Mouse (Mus musculus) lung, embryonic 14.5 days (tissue): ENCODE measurements around the gene Ppia. TPM values are rescaled to one million over a fixed set of nuclear protein-coding genes. Genes with fewer than 3 reads are reported as not detected.
"Not testable (repeated sequence)": the region's sequence is repeated elsewhere in the genome, so short reads cannot be mapped to it uniquely, and the experiment has no call there.

ENCODE experiments used
- ATAC-seq: fragments of 200-750 bp; cut with Nextera tagmentation; 2 replicates; pipeline ENCODE4 v1.8.0; 2017; ENCODE audit warnings: mild to moderate bottlenecking, moderate TSS enrichment, moderate library complexity; ENCODE audit not compliant: insufficient read depth
- DNase-seq: peaks from one replicate; pipeline ENCODE4 v3.0.0-alpha.2; 2015
- H3K27ac ChIP-seq: fragments of 300-500 bp; sonication (generic); 2 replicates; pipeline ENCODE4 v1.5.1; 2014; ENCODE audit warnings: low read depth, mild to moderate bottlenecking, moderate library complexity
- H3K27me3 ChIP-seq: fragments of 300-500 bp; sonication (generic); 2 replicates; pipeline ENCODE4 v1.6.1; 2014; ENCODE audit warnings: low read length, control low read depth; ENCODE audit not compliant: insufficient read depth
- H3K36me3 ChIP-seq: fragments of 300-500 bp; sonication (generic); 2 replicates; pipeline ENCODE4 v1.6.1; 2014; ENCODE audit warnings: control low read depth; ENCODE audit not compliant: insufficient read depth
- H3K4me1 ChIP-seq: fragments of 300-500 bp; sonication (generic); 2 replicates; pipeline ENCODE4 v1.6.1; 2014; ENCODE audit warnings: antibody characterized with exemption, control low read depth; ENCODE audit not compliant: insufficient read depth
- H3K4me2 ChIP-seq: fragments of 300-500 bp; sonication (generic); 2 replicates; pipeline ENCODE4 v1.6.1; 2014; ENCODE audit warnings: mild to moderate bottlenecking
- H3K4me3 ChIP-seq: fragments of 300-500 bp; sonication (generic); 2 replicates; pipeline ENCODE4 v1.5.1; 2014; ENCODE audit warnings: low read depth, low read length
- H3K9ac ChIP-seq: fragments of 300-500 bp; sonication (generic); 2 replicates; pipeline ENCODE4 v1.6.1; 2014
- H3K9me3 ChIP-seq: fragments of 300-500 bp; sonication (generic); 2 replicates; pipeline ENCODE4 v1.6.1; 2016; ENCODE audit warnings: low read depth, low read length, control low read depth
- CTCF ChIP-seq: IDR thresholded peaks from 2 replicates; pipeline ENCODE4 v1.5.1; 2016; ENCODE audit warnings: antibody characterized with exemption, low read depth
- WGBS: fragments of 180-500 bp; shearing (Covaris S2); extraction: QIAGEN DNeasy Blood & Tissue Kit; methylation state at CpG from one replicate; pipeline ENCODE4 v1.1.7; 2014; 5-methylcytosine and 5-hydroxymethylcytosine counted together
- polyA plus RNA-seq: library from polyadenylated mRNA; unstranded; fragments of >200 nt; fragmentation: Nextera tagmentation; extraction: Ambion mirVana; gene quantifications from 2 replicates; pipeline ENCODE4 v1.2.1, GENCODE M21; 2014

Gene Ppia
- polyA plus RNA-seq, 1 experiment from 2014 or later: 6,177 TPM

GRCm38 (mm10) chr11:6415551-6416404, 535 bp downstream of the Ppia start:
- Histone ChIP-seq H3K4me1 (no peaks in the 10 kb centered on the region), H3K36me3 (peaks cover 34% of the 10 kb centered on the region), H3K9ac (peak overlapping the region; percentile 99), H3K4me2 (peak overlapping the region; percentile 94), H3K27me3 (no peaks in the 10 kb centered on the region), H3K4me3 (peak overlapping the region; percentile 95), H3K9me3 (no peaks in the 10 kb centered on the region), H3K27ac (peak overlapping the region; percentile 99)
- DNase-seq (peak; percentile 98), ATAC-seq (peak; percentile 92)
- WGBS: under 1% methylated on average over 94 of the region's 102 CpGs
- no peak for TF ChIP-seq CTCF

GRCm38 (mm10) chr11:6416405-6417034, 1.3 kb downstream of the Ppia start:
- DNase-seq: peak; percentile 86
- Histone ChIP-seq H3K9ac (peak overlapping the region; percentile 99), H3K9me3 (no peaks in the 10 kb centered on the region), H3K4me3 (peak overlapping the region; percentile 95), H3K4me1 (no peaks in the 10 kb centered on the region), H3K36me3 (peaks cover 39% of the 10 kb centered on the region), H3K27me3 (no peaks in the 10 kb centered on the region), H3K27ac (peak overlapping the region; percentile 99), H3K4me2 (peak overlapping the region; percentile 94)
- no peak for TF ChIP-seq CTCF
- ATAC-seq: peak; percentile 52
- WGBS: under 1% methylated on average over 30 of the region's 30 CpGs

- TF ChIP-seq CTCF: no peak
- Histone ChIP-seq H3K9ac (peak overlapping the region; percentile 99), H3K36me3 (peaks cover 39% of the 10 kb centered on the region), H3K4me1 (no peaks in the 10 kb centered on the region), H3K27ac (no peak overlapping the region), H3K27me3 (no peaks in the 10 kb centered on the region), H3K9me3 (no peaks in the 10 kb centered on the region), H3K4me3 (peak overlapping the region; percentile 95), H3K4me2 (peak overlapping the region; percentile 94)
- ATAC-seq: no peak
- no peak for DNase-seq
- WGBS: 33% methylated on average over 2 of the region's 2 CpGs
Measured at GRCm38 (mm10) chr11:6417069-6417468, 1.8 kb downstream of the Ppia start.

- no peaks in the 10 kb centered on the region for H3K4me1 ChIP-seq
- no peak for TF ChIP-seq CTCF
- peak overlapping the region; percentile 99 for H3K9ac ChIP-seq
- no peaks in the 10 kb centered on the region for H3K9me3 ChIP-seq
- no peak overlapping the region for H3K27ac ChIP-seq
- DNase-seq (no peak), ATAC-seq (no peak)
- H3K4me2 ChIP-seq: peak overlapping the region; percentile 94
- H3K36me3 ChIP-seq: peaks cover 42% of the 10 kb centered on the region
- no peaks in the 10 kb centered on the region for H3K27me3 ChIP-seq
- peak overlapping the region; percentile 95 for H3K4me3 ChIP-seq
Measured at GRCm38 (mm10) chr11:6417490-6417889, 2.2 kb downstream of the Ppia start.

GRCm38 (mm10) chr11:6418751-6419150, 3.5 kb downstream of the Ppia start:
- no peak for ATAC-seq
- Histone ChIP-seq H3K4me1 (no peaks in the 10 kb centered on the region), H3K36me3 (peaks cover 51% of the 10 kb centered on the region), H3K4me3 (peak overlapping the region; percentile 95; the same call in 1 of the 2 replicates), H3K27ac (no peak overlapping the region), H3K9ac (no peak overlapping the region), H3K4me2 (peak overlapping the region; percentile 94), H3K27me3 (no peaks in the 10 kb centered on the region), H3K9me3 (no peaks in the 10 kb centered on the region)
- TF ChIP-seq CTCF: no peak
- WGBS: 74% methylated on average over 5 of the region's 5 CpGs
- DNase-seq: no peak

GRCm38 (mm10) chr11:6419156-6419555, 3.9 kb downstream of the Ppia start:
- not testable (repeated sequence) for H3K27me3 ChIP-seq, ATAC-seq, H3K4me3 ChIP-seq, H3K4me2 ChIP-seq, DNase-seq, H3K27ac ChIP-seq, H3K9ac ChIP-seq, H3K9me3 ChIP-seq, H3K4me1 ChIP-seq
- peaks cover 52% of the 10 kb centered on the region for H3K36me3 ChIP-seq
- WGBS: 60% methylated on average over 4 of the region's 4 CpGs

GRCm38 (mm10) chr11:6420283-6420703, 5.0 kb downstream of the Ppia start:
- no peak overlapping the region for H3K9ac ChIP-seq
- no peak for TF ChIP-seq CTCF
- H3K4me1 ChIP-seq: no peaks in the 10 kb centered on the region
- no peak overlapping the region for H3K4me3 ChIP-seq
- no peak overlapping the region; the same call in 1 of the 2 replicates for H3K27ac ChIP-seq
- H3K9me3 ChIP-seq: no peaks in the 10 kb centered on the region
- DNase-seq (no peak), ATAC-seq (no peak)
- 15% methylated on average over 1 of the region's 1 CpGs for WGBS
- peaks cover 60% of the 10 kb centered on the region for H3K36me3 ChIP-seq
- no peaks in the 10 kb centered on the region for H3K27me3 ChIP-seq
- H3K4me2 ChIP-seq: no peak overlapping the region
